ENCODE assay signal across 37 mouse cellular contexts in the genomic region with DNA sequence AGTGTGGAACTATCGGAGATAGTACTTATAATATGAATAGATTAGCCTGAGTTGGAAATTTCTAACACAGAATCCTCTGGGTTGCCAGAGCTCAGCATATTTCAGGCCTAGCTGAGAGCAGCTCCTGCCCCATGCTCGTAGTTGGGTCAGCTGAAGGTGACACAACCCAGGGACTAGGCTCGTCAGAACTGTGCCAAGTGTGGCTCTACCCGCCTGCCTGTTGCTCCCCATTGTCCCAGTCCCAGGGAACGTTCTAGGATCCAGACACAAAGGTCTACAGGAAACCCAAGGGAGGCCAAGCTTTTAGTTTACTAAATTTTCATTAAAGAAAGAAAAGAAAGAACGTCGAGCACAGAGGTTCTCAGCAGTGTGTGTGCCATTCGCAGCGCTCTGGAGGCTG. TPM values are rescaled to one million over a fixed set of nuclear protein-coding genes. Genes with fewer than 3 reads are reported as not detected.
"Had no signal": no experiment of that assay in that cellular context is flagged by ENCODE, and none has a peak within 500 bp of the region (broad histone marks: within the 10 kb centered on the region; RNA-seq: fewer than 3 reads in every experiment).

No protein-coding gene starts in this region.

- H3K4me3 ChIP-seq: heart, embryonic 13.5 days; heart, embryonic 15.5 days; hindbrain, embryonic 13.5 days; hindbrain, embryonic 15.5 days; kidney, embryonic 15.5 days; left cerebral cortex, adult 2 months; limb, embryonic 10.5 days; limb, embryonic 12.5 days; liver, embryonic 13.5 days; liver, embryonic 15.5 days had no signal

- H3K36me3 ChIP-seq: heart, embryonic 13.5 days; heart, embryonic 15.5 days; hindbrain, embryonic 13.5 days; hindbrain, embryonic 15.5 days; kidney, embryonic 15.5 days; limb, embryonic 10.5 days; limb, embryonic 12.5 days; liver, embryonic 15.5 days had no signal

- H3K9ac ChIP-seq: heart, embryonic 13.5 days; heart, embryonic 15.5 days; hindbrain, embryonic 13.5 days; hindbrain, embryonic 15.5 days; kidney, embryonic 15.5 days; limb, embryonic 12.5 days; liver, embryonic 13.5 days; liver, embryonic 15.5 days; liver, postnatal 0 days had no signal

- H3K27me3 ChIP-seq: hindbrain, embryonic 15.5 days; limb, embryonic 12.5 days; liver, embryonic 13.5 days; liver, embryonic 15.5 days had no signal

- H3K4me1 ChIP-seq: hindbrain, embryonic 13.5 days; hindbrain, embryonic 15.5 days; kidney, embryonic 15.5 days; limb, embryonic 12.5 days had no signal

- DNase-seq: gastrocnemius, postnatal 14 days; gastrocnemius, postnatal 36 days; heart, postnatal 14 days; heart, postnatal 36 days; kidney, adult 11 months; kidney, adult 2 months; kidney, adult 9 months; kidney, postnatal 14 days; kidney, postnatal 36 days; layer of hippocampus, adult 9-11 months; layer of hippocampus, postnatal 36 days; liver; liver, embryonic 13.5 days; liver, postnatal 0 days had no signal

- H3K27ac ChIP-seq: heart, embryonic 13.5 days; heart, embryonic 15.5 days; hindbrain, embryonic 13.5 days; hindbrain, embryonic 15.5 days; hindbrain, postnatal 0 days; kidney, embryonic 15.5 days; kidney, postnatal 0 days; left cerebral cortex, adult 2 months; limb, embryonic 10.5 days; limb, embryonic 12.5 days; liver, embryonic 13.5 days; liver, embryonic 15.5 days had no signal

RNA-seq across cellular contexts. Expression of gene Cpn2, which starts 6.0 kb away (rescaled TPM):
- total RNA-seq: gastrocnemius, postnatal 14 days; gastrocnemius, postnatal 36 days; hematopoietic stem cell, adult 5-6 weeks; layer of hippocampus, adult 18-20 months; layer of hippocampus, adult 8-10 months; layer of hippocampus, postnatal 14 days; layer of hippocampus, postnatal 36 days; left cerebral cortex, adult 2 months; left cerebral cortex, postnatal 14 days; left cerebral cortex, postnatal 36 days had no signal
- polyA plus RNA-seq: gonadal fat pad, adult 2 months; heart, embryonic 11.5 days; heart, embryonic 13.5 days; heart, embryonic 15.5 days; hindbrain, embryonic 11.5 days; hindbrain, embryonic 13.5 days; hindbrain, embryonic 15.5 days; hindbrain, postnatal 0 days; kidney, postnatal 0 days; limb, embryonic 10.5 days; limb, embryonic 12.5 days; limb, embryonic 14.5 days had no signal

RNA-seq across cellular contexts. Expression of gene Lrrc15, which starts 21.7 kb away (rescaled TPM):
- total RNA-seq: hematopoietic stem cell, adult 5-6 weeks; left cerebral cortex, adult 2 months; left cerebral cortex, postnatal 36 days had no signal
- polyA plus RNA-seq: kidney, adult 2 months; liver, embryonic 13.5 days had no signal

RNA-seq across cellular contexts. Expression of gene Gp5, which starts 49.2 kb away (rescaled TPM):
- total RNA-seq: gastrocnemius, adult 18-20 months; gastrocnemius, adult 8-10 months; gastrocnemius, postnatal 36 days had no signal
